Mouse (Mus musculus) forebrain, postnatal 0 days (tissue): Measurements from ENCODE around the gene Stag1. TPM values are rescaled to one million over a fixed set of nuclear protein-coding genes. Genes with fewer than 3 reads are reported as not detected.

Source experiments
- ATAC-seq: fragments of 200-750 bp; cut with Nextera tagmentation; 2 replicates; pipeline ENCODE4 v1.8.0; 2017; ENCODE audit warnings: mild to moderate bottlenecking, moderate library complexity
- DNase-seq: peaks from one replicate; pipeline ENCODE4 v3.0.0-alpha.2; 2015
- H3K27ac ChIP-seq: fragments of 300-500 bp; sonication (generic); 2 replicates; pipeline ENCODE4 v1.5.1; 2014; ENCODE audit warnings: low read depth, mild to moderate bottlenecking, antibody characterized with exemption, low read length, moderate library complexity, mixed read lengths
- H3K27me3 ChIP-seq: fragments of 300-500 bp; sonication (generic); 2 replicates; pipeline ENCODE4 v1.6.1; 2014; ENCODE audit warnings: mild to moderate bottlenecking, low read length, mixed read lengths; ENCODE audit not compliant: insufficient read depth
- H3K36me3 ChIP-seq: fragments of 300-500 bp; sonication (generic); 2 replicates; pipeline ENCODE4 v1.6.1; 2014; ENCODE audit warnings: mild to moderate bottlenecking, moderate library complexity; ENCODE audit not compliant: insufficient read depth
- H3K4me1 ChIP-seq: fragments of 300-500 bp; sonication (generic); 2 replicates; pipeline ENCODE4 v1.6.1; 2014; ENCODE audit warnings: antibody characterized with exemption; ENCODE audit not compliant: insufficient read depth
- H3K4me2 ChIP-seq: fragments of 300-500 bp; sonication (generic); 2 replicates; pipeline ENCODE4 v1.6.1; 2014; ENCODE audit warnings: low read depth, mild to moderate bottlenecking, moderate library complexity
- H3K4me3 ChIP-seq: fragments of 300-500 bp; sonication (generic); 2 replicates; pipeline ENCODE4 v1.5.1; 2014; ENCODE audit warnings: low read depth, low read length, mixed read lengths
- H3K9ac ChIP-seq: fragments of 300-500 bp; sonication (generic); 2 replicates; pipeline ENCODE4 v1.6.1; 2014; ENCODE audit warnings: mild to moderate bottlenecking
- H3K9me3 ChIP-seq: fragments of 300-500 bp; sonication (generic); 2 replicates; pipeline ENCODE4 v1.6.1; 2016; ENCODE audit warnings: low read length
- CTCF ChIP-seq: sonication (generic); IDR thresholded peaks from 2 replicates; pipeline ENCODE4 v1.5.1; 2016; ENCODE audit warnings: antibody characterized with exemption, control low read depth, low read depth
- WGBS: fragments of 180-500 bp; shearing (Covaris S2); extraction: QIAGEN DNeasy Blood & Tissue Kit; methylation state at CpG from one replicate; pipeline ENCODE4 v1.1.7; 2014; 5-methylcytosine and 5-hydroxymethylcytosine counted together
- polyA plus RNA-seq: library from polyadenylated mRNA; unstranded; fragments of >200 nt; fragmentation: Nextera tagmentation; extraction: Ambion mirVana; gene quantifications from 2 replicates; pipeline ENCODE4 v1.2.1, GENCODE M21; 2015
- total RNA-seq: library from RNA; depleted of rRNA; stranded (reverse); fragments of >200 nt; gene quantifications from 2 replicates; pipeline ENCODE4 v1.2.3, GENCODE M21; 2014

The Stag1 gene
- total and polyA plus RNA-seq, 2 experiments from 2014 or later: 22.4 to 65.1 TPM

GRCm38 (mm10) chr9:100646276-100646675, 48.7 kb downstream of the Stag1 start:
- H3K4me2 ChIP-seq: no peak overlapping the region
- H3K9ac ChIP-seq: no peak overlapping the region
- no peaks in the 10 kb centered on the region for H3K36me3 ChIP-seq
- no peak overlapping the region for H3K4me3 ChIP-seq
- WGBS: 88% methylated on average over 2 of the region's 2 CpGs
- no peaks in the 10 kb centered on the region for H3K4me1 ChIP-seq
- no peaks in the 10 kb centered on the region for H3K27me3 ChIP-seq
- no peaks in the 10 kb centered on the region for H3K9me3 ChIP-seq
- ATAC-seq (no peak), DNase-seq (no peak)
- no peak overlapping the region for H3K27ac ChIP-seq
- no peak for TF ChIP-seq CTCF

- Histone ChIP-seq H3K4me2 (no peak overlapping the region), H3K36me3 (no peaks in the 10 kb centered on the region), H3K9me3 (no peaks in the 10 kb centered on the region), H3K4me3 (no peak overlapping the region), H3K4me1 (no peaks in the 10 kb centered on the region), H3K27me3 (no peaks in the 10 kb centered on the region), H3K27ac (no peak overlapping the region), H3K9ac (no peak overlapping the region)
- TF ChIP-seq CTCF: no peak
- ATAC-seq (no peak), DNase-seq (no peak)
- 74% methylated on average over 2 of the region's 2 CpGs for WGBS
Measured at GRCm38 (mm10) chr9:100647774-100648323, 50.3 kb downstream of the Stag1 start.

DNA sequence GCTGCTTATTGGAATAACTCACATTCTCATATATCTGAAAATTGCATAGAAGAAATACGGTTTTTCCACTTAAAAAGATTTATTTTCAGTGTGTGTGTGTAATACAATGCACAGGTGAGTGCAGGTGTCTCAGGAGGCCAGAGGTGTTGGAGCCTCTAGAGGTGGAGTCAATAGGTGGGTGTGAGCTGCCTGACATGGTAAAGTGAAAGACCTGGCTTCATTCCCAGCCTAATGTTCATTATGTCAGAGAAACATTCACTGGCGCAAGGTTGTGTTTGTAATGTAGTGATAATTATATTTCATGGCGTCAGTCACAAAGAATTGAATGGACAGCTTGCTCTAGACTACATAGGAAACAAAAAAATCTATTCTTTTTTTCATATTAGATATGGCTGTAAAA, 56.5 kb downstream of the Stag1 start:
- Histone ChIP-seq H3K4me3 (no peak overlapping the region), H3K4me1 (no peaks in the 10 kb centered on the region), H3K9me3 (no peaks in the 10 kb centered on the region), H3K4me2 (no peak overlapping the region), H3K27ac (no peak overlapping the region), H3K27me3 (no peaks in the 10 kb centered on the region), H3K9ac (no peak overlapping the region), H3K36me3 (no peaks in the 10 kb centered on the region)
- TF ChIP-seq CTCF: no peak
- 60% methylated on average over 3 of the region's 3 CpGs for WGBS
- ATAC-seq (no peak), DNase-seq (no peak)

DNA sequence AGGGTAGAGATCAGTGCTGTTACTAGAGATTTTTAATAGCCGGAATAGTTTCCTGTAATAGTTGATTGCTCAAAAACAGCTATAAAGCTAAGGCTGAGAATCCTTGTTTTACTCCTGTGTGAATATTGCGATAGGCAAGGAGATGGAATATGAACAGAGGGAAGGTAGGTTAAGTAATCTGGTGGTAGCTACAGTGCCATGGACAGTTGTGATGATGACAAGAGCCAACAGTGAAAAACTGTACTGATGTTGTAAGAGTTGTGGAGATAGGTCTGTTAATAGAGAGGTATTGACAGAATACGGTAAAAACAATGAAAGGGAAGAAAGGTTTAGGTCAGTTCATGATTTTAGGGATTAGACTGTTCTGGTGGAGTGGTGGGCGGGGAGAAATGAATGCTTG, 58.5 kb downstream of the Stag1 start:
- TF ChIP-seq CTCF: no peak
- H3K9me3 ChIP-seq: no peaks in the 10 kb centered on the region
- H3K27me3 ChIP-seq: no peaks in the 10 kb centered on the region
- ATAC-seq (no peak), DNase-seq (no peak)
- WGBS: 97% methylated on average over 4 of the region's 4 CpGs
- H3K27ac ChIP-seq: no peak overlapping the region
- no peak overlapping the region for H3K9ac ChIP-seq
- H3K4me3 ChIP-seq: no peak overlapping the region
- no peaks in the 10 kb centered on the region for H3K4me1 ChIP-seq
- H3K4me2 ChIP-seq: no peak overlapping the region
- H3K36me3 ChIP-seq: no peaks in the 10 kb centered on the region

GRCm38 (mm10) chr9:100660587-100660986, 63.0 kb downstream of the Stag1 start:
- DNase-seq (no peak), ATAC-seq (no peak)
- H3K9ac ChIP-seq: no peak overlapping the region
- no peak overlapping the region for H3K4me2 ChIP-seq
- H3K4me1 ChIP-seq: no peaks in the 10 kb centered on the region
- no peak overlapping the region for H3K4me3 ChIP-seq
- no peak for TF ChIP-seq CTCF
- H3K27ac ChIP-seq: no peak overlapping the region
- no peaks in the 10 kb centered on the region for H3K9me3 ChIP-seq
- no peaks in the 10 kb centered on the region for H3K36me3 ChIP-seq
- H3K27me3 ChIP-seq: no peaks in the 10 kb centered on the region

DNA sequence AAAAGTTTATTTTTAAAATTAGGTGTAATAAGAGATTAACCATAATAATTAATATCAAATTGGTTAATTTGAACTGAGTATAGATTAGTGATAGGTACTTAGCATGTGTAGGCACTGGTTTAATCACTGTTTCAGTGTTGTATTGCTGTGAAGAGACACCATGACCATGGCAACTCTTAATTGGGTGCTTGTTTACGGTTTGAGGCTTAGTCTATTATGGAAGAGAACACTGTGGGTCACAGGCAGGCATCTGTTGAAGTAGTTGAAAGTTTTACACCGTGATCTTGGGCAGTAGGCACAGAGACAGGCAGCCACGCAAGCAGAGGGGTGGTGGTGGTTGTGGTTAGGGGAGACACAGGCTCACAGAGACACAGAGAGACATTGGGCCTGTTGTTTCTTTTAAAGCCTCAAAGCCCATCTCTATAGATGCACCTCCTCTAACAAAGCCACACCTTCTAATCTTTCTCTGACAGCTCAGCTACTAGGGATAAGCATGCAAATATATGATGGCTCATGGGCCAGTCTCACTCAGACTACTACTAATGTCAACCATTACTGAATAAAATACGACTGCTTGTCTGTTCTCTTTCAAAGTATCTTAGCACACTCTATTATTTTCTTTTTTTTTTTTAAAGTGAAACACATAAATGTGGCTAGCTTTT, 66.0 kb downstream of the Stag1 start:
- no peak for DNase-seq
- ATAC-seq: no peak
- TF ChIP-seq CTCF: no peak
- Histone ChIP-seq H3K27me3 (no peaks in the 10 kb centered on the region), H3K36me3 (no peaks in the 10 kb centered on the region), H3K4me3 (no peak overlapping the region), H3K4me1 (no peaks in the 10 kb centered on the region), H3K27ac (no peak overlapping the region), H3K9me3 (no peaks in the 10 kb centered on the region), H3K9ac (no peak overlapping the region), H3K4me2 (no peak overlapping the region)
- 81% methylated on average over 4 of the region's 4 CpGs for WGBS

DNA sequence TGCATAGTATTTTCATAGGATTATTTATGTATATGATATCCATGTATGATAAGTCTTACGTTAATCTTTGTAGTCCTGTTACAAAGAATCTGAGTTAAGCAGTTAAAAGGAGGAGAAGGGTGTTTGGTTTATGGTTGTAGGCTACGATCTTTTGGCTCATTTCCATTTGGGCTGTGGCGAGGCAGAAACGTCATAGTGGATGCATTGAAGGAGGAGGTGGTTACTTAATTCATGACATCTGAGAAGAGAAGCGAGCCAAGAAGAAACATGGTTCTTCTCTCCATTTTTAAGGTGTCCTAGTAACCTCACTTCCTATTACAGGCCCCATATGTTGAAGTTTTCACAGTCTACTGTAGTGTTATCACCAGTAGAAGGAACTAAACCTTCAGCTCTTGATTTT, 72.6 kb downstream of the Stag1 start:
- Histone ChIP-seq H3K9ac (no peak overlapping the region), H3K9me3 (no peaks in the 10 kb centered on the region), H3K4me3 (no peak overlapping the region), H3K27ac (no peak overlapping the region), H3K36me3 (no peaks in the 10 kb centered on the region), H3K4me1 (no peaks in the 10 kb centered on the region), H3K27me3 (no peaks in the 10 kb centered on the region), H3K4me2 (no peak overlapping the region)
- no peak for DNase-seq
- WGBS: 79% methylated on average over 5 of the region's 5 CpGs
- no peak for ATAC-seq
- no peak for TF ChIP-seq CTCF
